Mouse (Mus musculus) heart, embryonic 11.5 days (tissue): ENCODE measurements around the gene Prr19. TPM values are rescaled to one million over a fixed set of nuclear protein-coding genes. Genes with fewer than 3 reads are reported as not detected.

Experiments
- ATAC-seq: fragments of 200-750 bp; cut with Nextera tagmentation; replicated peaks from 2 replicates; pipeline ENCODE4 v1.8.0; 2017; ENCODE audit warnings: moderate library complexity; ENCODE audit not compliant: insufficient number of reproducible peaks, low FRiP score, low TSS enrichment
- H3K27ac ChIP-seq: fragments of 300-500 bp; sonication (generic); 2 replicates; pipeline ENCODE4 v1.5.1; 2014; ENCODE audit warnings: mild to moderate bottlenecking, low read depth, low read length
- H3K27me3 ChIP-seq: fragments of 300-500 bp; sonication (generic); 2 replicates; pipeline ENCODE4 v1.6.1; 2014; ENCODE audit warnings: mild to moderate bottlenecking, low read length, mixed read lengths; ENCODE audit not compliant: control insufficient read depth, insufficient read depth
- H3K36me3 ChIP-seq: fragments of 300-500 bp; sonication (generic); 2 replicates; pipeline ENCODE4 v1.6.1; 2014; ENCODE audit warnings: mild to moderate bottlenecking, low read length, moderate library complexity, mixed read lengths; ENCODE audit not compliant: control insufficient read depth, insufficient read depth
- H3K4me1 ChIP-seq: fragments of 300-500 bp; sonication (generic); 2 replicates; pipeline ENCODE4 v1.6.1; 2014; ENCODE audit warnings: low read length; ENCODE audit not compliant: control insufficient read depth, insufficient read depth
- H3K4me2 ChIP-seq: fragments of 300-500 bp; sonication (generic); 2 replicates; pipeline ENCODE4 v1.6.1; 2014; ENCODE audit warnings: mild to moderate bottlenecking, moderate library complexity
- H3K4me3 ChIP-seq: fragments of 300-500 bp; sonication (generic); 2 replicates; pipeline ENCODE4 v1.5.1; 2014; ENCODE audit warnings: low read depth, low read length
- H3K9ac ChIP-seq: fragments of 300-500 bp; sonication (generic); 2 replicates; pipeline ENCODE4 v1.6.1; 2014; ENCODE audit warnings: mild to moderate bottlenecking, low read depth, low read length, moderate library complexity
- H3K9me3 ChIP-seq: fragments of 300-500 bp; sonication (generic); replicated peaks from 2 replicates; pipeline ENCODE4 v1.6.1; 2016; ENCODE audit warnings: low read length; ENCODE audit not compliant: control insufficient read depth
- WGBS: fragments of 180-500 bp; shearing (Covaris S2); extraction: QIAGEN DNeasy Blood & Tissue Kit; methylation state at CpG from one replicate; pipeline ENCODE4 v1.1.7; 2014; ENCODE audit not compliant: insufficient replicate concordance; 5-methylcytosine and 5-hydroxymethylcytosine counted together
- polyA plus RNA-seq: library from polyadenylated mRNA; unstranded; fragments of >200 nt; fragmentation: Nextera tagmentation; extraction: Ambion mirVana; gene quantifications from 2 replicates; pipeline ENCODE4 v1.2.1, GENCODE M21; 2014

Gene Prr19
- polyA plus RNA-seq, 1 experiment from 2014 or later: 0.63 TPM

DNA sequence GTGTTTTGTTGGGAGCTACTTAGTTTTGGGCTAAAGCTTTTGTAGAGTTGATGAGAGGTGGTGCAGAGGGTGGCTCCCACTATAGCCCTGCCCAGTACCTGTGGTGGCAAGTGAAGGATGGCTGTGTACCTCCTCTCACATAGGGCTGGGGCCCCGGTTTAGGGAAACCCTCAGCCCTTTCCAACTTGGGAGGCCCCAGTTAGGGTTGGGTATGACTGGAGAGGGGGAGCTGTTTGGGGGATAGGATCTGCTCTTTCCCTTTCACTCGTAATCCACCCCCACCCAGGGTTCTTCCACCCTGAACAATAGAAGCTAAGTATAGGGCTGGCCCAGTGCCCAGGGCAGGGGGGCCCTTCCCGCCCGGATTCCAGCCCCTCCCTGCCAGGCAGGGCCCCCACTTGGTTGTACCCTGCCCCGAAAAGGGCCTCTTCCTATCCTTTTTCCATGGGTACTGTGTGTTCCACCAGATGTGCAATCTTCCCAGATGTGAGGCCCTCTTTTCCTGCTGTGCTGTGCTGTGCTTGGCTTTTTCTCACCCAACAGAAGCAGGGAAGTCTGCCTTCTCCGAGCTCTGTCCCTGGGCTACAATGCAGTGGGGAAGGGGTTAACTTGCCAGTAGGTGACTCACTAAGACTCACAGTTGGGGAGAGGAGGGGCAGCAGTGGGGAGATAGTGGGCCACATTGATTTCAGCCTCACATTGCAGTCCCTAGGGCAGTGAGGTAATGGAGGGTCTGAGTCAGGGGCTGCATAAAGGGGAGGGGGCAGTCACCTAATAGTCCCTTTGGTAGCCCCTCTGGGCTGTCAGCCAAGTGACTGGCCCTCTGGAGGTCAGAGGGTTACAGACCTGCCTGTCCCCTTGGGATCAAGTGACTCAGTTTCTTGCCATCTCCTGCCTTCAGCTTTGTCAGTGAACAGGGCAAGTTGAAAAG is 21.1 kb upstream of the Prr19 start:
- H3K36me3 ChIP-seq: peaks cover 2% of the 10 kb centered on the region; the same call in 1 of the 2 replicates
- H3K9me3 ChIP-seq: no peaks in the 10 kb centered on the region
- WGBS: 0% methylated on average over 6 of the region's 6 CpGs
- peak overlapping the region; percentile 91 for H3K9ac ChIP-seq
- peak overlapping the region; percentile 74 for H3K4me3 ChIP-seq
- peak overlapping the region; percentile 99 for H3K27ac ChIP-seq
- peak overlapping the region; percentile 98 for H3K4me2 ChIP-seq
- H3K4me1 ChIP-seq: peaks cover 70% of the 10 kb centered on the region
- H3K27me3 ChIP-seq: no peaks in the 10 kb centered on the region
- peak; percentile 11 for ATAC-seq

DNA sequence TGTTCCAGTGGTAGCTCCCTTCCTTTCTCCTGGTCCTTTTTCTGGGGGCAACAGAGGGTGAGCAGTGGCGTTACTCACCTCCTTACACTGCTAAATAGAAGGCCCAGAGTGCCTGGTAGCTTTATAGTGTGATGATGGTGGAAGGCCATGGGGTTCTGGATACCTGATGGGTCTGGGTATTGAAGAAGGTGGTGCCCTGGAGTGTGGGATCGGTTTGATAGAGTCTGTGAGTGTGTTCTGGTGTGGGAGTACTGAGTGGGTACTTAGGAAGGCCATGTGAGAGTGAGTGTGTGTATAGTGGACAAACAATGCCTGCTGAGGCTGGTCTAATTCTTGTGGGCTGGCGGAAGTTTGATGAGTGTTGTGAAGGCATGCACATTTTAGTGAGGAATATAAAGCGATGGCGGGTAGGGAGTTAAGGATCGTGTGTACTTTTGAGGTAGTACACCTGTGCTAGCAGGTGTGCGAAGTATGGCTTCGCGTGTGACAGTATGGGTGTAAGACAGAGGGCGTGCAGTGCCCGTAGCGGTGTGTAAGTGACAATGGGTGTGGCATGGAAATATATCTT is 20.0 kb upstream of the Prr19 start:
- peaks cover 13% of the 10 kb centered on the region for H3K36me3 ChIP-seq
- peak; percentile 5; the same call in 1 of the 2 replicates for ATAC-seq
- no peaks in the 10 kb centered on the region for H3K27me3 ChIP-seq
- peak overlapping the region; percentile 98 for H3K4me2 ChIP-seq
- H3K4me1 ChIP-seq: peaks cover 58% of the 10 kb centered on the region
- WGBS: 25% methylated on average over 12 of the region's 12 CpGs
- H3K27ac ChIP-seq: peak overlapping the region; percentile 99
- H3K9me3 ChIP-seq: no peaks in the 10 kb centered on the region
- peak overlapping the region; percentile 74 for H3K4me3 ChIP-seq
- peak overlapping the region; percentile 91 for H3K9ac ChIP-seq

DNA sequence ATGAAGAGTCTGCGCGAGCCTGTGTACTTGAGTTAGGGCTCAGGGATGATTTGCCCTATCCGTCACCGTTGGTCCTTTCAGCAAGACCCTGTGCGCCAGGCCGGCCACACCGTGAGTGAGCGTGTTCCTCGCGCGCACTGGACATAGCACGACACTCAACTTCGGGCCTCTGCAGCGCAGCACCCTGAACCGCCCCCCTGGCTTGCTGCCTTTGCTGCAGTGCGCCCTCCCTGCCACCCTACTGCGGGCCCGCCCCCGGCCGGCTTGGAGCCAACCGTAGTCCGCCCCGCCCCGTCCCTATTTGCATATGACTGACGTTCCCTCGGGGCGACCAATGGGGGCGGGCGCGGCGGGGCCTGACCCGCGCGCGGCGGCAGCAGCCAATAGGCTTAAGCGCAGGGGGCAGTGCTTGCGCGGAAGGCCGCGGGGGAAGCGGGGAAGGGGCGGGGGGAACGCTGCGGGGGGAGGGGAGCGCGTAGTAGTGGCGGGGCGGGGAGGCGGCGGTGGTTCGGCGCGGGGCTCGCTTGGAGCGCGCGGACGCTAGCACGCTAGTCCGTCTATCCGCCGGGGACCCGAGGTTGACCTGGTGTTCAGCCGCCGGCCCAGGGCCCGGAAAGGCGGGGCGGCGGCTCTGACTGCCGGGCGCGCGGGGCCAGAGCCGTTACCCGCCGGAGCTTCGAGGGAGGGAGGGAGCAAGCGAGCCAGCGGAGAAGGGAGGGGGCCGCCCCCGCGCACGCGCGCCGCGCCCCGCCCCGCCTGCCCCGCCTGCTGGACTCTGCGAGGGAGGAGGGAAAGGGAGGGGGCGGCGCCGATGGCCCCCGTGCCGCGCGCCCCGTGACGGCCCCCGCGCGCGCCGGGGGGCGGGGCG is 19.2 kb upstream of the Prr19 start:
- Histone ChIP-seq H3K36me3 (peaks cover 21% of the 10 kb centered on the region), H3K9me3 (no peaks in the 10 kb centered on the region), H3K27ac (peak overlapping the region; percentile 99), H3K27me3 (no peaks in the 10 kb centered on the region), H3K4me1 (peaks cover 54% of the 10 kb centered on the region), H3K4me2 (peak overlapping the region; percentile 98), H3K4me3 (peak overlapping the region; percentile 74), H3K9ac (peak overlapping the region; percentile 87)
- ATAC-seq: peak; percentile 84
- under 1% methylated on average over 76 of the region's 108 CpGs for WGBS

DNA sequence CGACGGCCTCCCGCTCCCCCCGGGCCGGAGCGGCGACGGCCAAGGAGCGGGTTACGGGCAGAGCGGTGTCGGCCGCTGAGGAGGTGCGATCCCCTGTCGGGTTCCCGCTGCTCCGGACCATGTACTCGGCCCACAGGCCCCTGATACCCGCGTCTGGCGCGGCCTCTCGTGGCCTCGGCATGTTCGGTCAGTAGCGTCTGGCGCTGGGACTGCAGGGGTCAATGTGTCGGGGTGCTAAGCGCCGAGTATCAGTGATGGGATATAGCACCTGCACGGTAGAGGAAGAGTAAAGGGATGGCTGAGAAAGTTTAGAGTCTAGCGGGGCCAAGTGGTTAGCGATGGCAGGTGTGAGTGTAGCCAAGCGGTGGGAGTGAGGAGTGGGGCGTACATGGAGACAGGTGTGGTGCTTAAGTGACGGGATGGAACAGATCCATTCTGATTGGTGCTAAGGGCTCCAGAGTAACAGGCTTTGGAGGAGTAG is 18.4 kb upstream of the Prr19 start:
- 1% methylated on average over 35 of the region's 36 CpGs for WGBS
- peak overlapping the region; percentile 98 for H3K4me2 ChIP-seq
- peaks cover 48% of the 10 kb centered on the region for H3K4me1 ChIP-seq
- peak overlapping the region; percentile 87 for H3K9ac ChIP-seq
- H3K27ac ChIP-seq: peak overlapping the region; percentile 99
- ATAC-seq: no peak
- H3K4me3 ChIP-seq: peak overlapping the region; percentile 74
- H3K9me3 ChIP-seq: no peaks in the 10 kb centered on the region
- H3K27me3 ChIP-seq: no peaks in the 10 kb centered on the region
- H3K36me3 ChIP-seq: peaks cover 27% of the 10 kb centered on the region

DNA sequence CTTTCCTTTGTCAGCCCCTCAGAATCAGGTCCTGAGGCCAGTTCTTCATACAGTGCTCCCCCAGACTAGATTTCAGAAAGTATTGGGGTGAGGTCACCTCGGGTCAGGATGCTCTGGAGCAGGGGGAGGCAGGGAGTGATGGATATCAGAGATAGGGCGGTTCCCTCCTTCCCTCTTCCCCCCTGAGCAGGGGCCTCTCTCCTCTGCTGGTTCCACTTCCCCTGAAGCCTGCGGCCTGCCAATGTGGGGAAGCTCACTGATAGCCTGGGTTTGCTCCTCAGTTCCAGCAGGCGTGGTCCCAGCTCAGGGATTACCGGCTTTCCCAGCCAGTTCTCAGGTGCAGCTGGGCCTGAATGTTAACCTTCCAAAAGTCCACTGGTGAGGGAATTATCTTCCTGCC is 17.6 kb upstream of the Prr19 start:
- H3K9ac ChIP-seq: peak overlapping the region; percentile 87
- ATAC-seq: no peak
- peak overlapping the region; percentile 98 for H3K4me2 ChIP-seq
- peaks cover 35% of the 10 kb centered on the region for H3K36me3 ChIP-seq
- H3K27ac ChIP-seq: peak overlapping the region; percentile 99
- H3K4me1 ChIP-seq: peaks cover 45% of the 10 kb centered on the region
- H3K4me3 ChIP-seq: peak overlapping the region; percentile 74
- H3K9me3 ChIP-seq: no peaks in the 10 kb centered on the region
- 14% methylated on average over 5 of the region's 5 CpGs for WGBS
- H3K27me3 ChIP-seq: no peaks in the 10 kb centered on the region

DNA sequence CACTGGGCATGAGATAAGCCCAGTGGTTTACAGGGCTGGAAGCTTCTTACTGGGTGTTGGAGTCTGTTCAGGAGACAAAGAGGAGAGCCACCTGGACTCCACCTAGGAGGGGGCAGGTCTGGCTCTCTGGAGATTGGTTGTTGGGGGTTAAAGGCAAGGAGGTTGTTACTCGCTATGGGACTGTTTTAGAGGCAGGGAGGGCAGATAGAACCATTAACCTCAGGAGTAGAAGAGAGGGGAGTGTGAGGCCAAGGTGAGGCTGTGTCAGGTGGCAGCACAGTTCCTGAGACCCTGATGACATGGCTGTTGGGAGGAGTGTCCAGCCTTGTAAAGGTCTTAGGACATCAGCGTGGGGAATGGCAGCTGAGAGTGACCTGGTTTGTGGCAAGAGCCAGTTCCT is 17.0 kb upstream of the Prr19 start:
- ATAC-seq: no peak
- H3K9ac ChIP-seq: no peak overlapping the region; the same call in 1 of the 2 replicates
- no peaks in the 10 kb centered on the region; the same call in 1 of the 2 replicates for H3K9me3 ChIP-seq
- H3K4me2 ChIP-seq: peak overlapping the region; percentile 98
- 61% methylated on average over 2 of the region's 2 CpGs for WGBS
- H3K4me1 ChIP-seq: peaks cover 45% of the 10 kb centered on the region
- no peaks in the 10 kb centered on the region for H3K27me3 ChIP-seq
- peaks cover 41% of the 10 kb centered on the region for H3K36me3 ChIP-seq
- peak overlapping the region; percentile 74 for H3K4me3 ChIP-seq
- peak overlapping the region; percentile 99; the same call in 1 of the 2 replicates for H3K27ac ChIP-seq

DNA sequence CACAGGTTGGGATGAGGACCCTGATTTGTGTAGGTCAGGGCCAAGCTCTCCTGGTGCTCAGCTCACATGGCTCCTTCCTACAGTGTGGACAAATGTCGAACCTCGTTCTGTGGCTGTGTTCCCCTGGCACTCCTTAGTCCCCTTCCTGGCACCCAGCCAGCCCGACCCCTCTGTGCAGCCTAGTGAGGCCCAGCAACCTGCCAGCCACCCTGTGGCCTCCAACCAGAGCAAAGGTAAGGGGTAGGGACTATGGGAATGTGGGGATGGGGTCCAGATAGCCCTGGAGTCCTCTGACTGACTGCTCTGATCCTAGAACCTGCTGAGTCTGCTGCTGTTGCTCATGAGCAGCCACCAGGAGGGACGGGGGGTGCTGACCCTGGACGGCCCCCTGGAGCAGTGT is 16.4 kb upstream of the Prr19 start:
- Histone ChIP-seq H3K27me3 (no peaks in the 10 kb centered on the region), H3K4me3 (peak overlapping the region; percentile 8; the same call in 1 of the 2 replicates), H3K4me2 (no peak overlapping the region), H3K4me1 (peaks cover 41% of the 10 kb centered on the region), H3K36me3 (peaks cover 47% of the 10 kb centered on the region), H3K9me3 (no peaks in the 10 kb centered on the region; the same call in 1 of the 2 replicates), H3K9ac (no peak overlapping the region; the same call in 1 of the 2 replicates), H3K27ac (no peak overlapping the region)
- 69% methylated on average over 5 of the region's 5 CpGs for WGBS
- no peak for ATAC-seq
